Mouse (Mus musculus) heart, adult 2 months (tissue): ENCODE data around the gene Ipmk. TPM values are rescaled to one million over a fixed set of nuclear protein-coding genes. Genes with fewer than 3 reads are reported as not detected.

Experiments
- DNase-seq, 2 experiments: peaks; one replicate each; pipeline ENCODE4 v3.0.0; 2021
- H3K27ac ChIP-seq: fragments of 200-600 bp; 2 replicates; pipeline ENCODE4 v1.8.1; 2022
- H3K27me3 ChIP-seq: fragments of 200-500 bp; 2 replicates; pipeline ENCODE4 v1.6.1; 2012; ENCODE audit warnings: mild to moderate bottlenecking, low read length, inconsistent platforms, mixed read lengths; ENCODE audit not compliant: control insufficient read depth, insufficient read depth
- H3K36me3 ChIP-seq: fragments of 200-500 bp; 2 replicates; pipeline ENCODE4 v1.6.1; 2012; ENCODE audit warnings: low read length, inconsistent platforms; ENCODE audit not compliant: control insufficient read depth, insufficient read depth
- H3K4me1 ChIP-seq: fragments of 200-500 bp; 2 replicates; pipeline ENCODE4 v1.6.1; 2011; ENCODE audit warnings: low read length; ENCODE audit not compliant: control insufficient read depth, insufficient read depth
- H3K4me3 ChIP-seq: fragments of 200-600 bp; 2 replicates; pipeline ENCODE4 v1.8.1; 2022
- H3K79me2 ChIP-seq: fragments of 200-500 bp; replicated peaks from 2 replicates; pipeline ENCODE4 v1.6.1; 2012; ENCODE audit warnings: mild to moderate bottlenecking, inconsistent platforms, low read length, moderate library complexity, mixed read lengths; ENCODE audit not compliant: control insufficient read depth, insufficient read depth
- H3K9ac ChIP-seq: fragments of 200-500 bp; 2 replicates; pipeline ENCODE4 v1.6.1; 2012; ENCODE audit warnings: low read depth, mild to moderate bottlenecking, control low read depth, inconsistent platforms, low read length, mixed read lengths
- CTCF ChIP-seq: fragments of 200-600 bp; IDR thresholded peaks from 2 replicates; pipeline ENCODE4 v1.8.1; 2022; ENCODE audit warnings: antibody characterized with exemption, mild to moderate bottlenecking, moderate library complexity
- EP300 ChIP-seq: fragments of 200-500 bp; IDR thresholded peaks from 2 replicates; pipeline ENCODE4 v1.6.1; 2011; ENCODE audit warnings: low read depth, low read length, control low read depth; ENCODE audit not compliant: insufficient read depth
- POLR2A ChIP-seq: fragments of 200-500 bp; IDR thresholded peaks from 2 replicates; pipeline ENCODE4 v1.6.1; 2011; ENCODE audit warnings: mild to moderate bottlenecking, low read depth, low read length, control low read depth; ENCODE audit not compliant: insufficient read depth
- WGBS: fragments of 180-500 bp; shearing (Covaris S2); methylation state at CpG from one replicate; pipeline ENCODE4 v1.1.7; 2018; 5-methylcytosine and 5-hydroxymethylcytosine counted together
- intact Hi-C: fragments of 180-260 bp; cut with DNase I; formaldehyde crosslinking; loops from one replicate; pipeline ENCODE4 v1.15.1; 2025
- polyA plus RNA-seq: library from polyadenylated mRNA; depleted of rRNA; stranded (reverse); fragments of >200 nt; gene quantifications from 2 replicates; pipeline ENCODE4 v1.2.3, GENCODE M21; 2012
- total RNA-seq, 2 experiments: library from RNA; stranded (reverse); gene quantifications; 2 replicates each; pipeline ENCODE4 v1.2.3; 2021

Ipmk gene
- total and polyA plus RNA-seq, 3 experiments, result 5.0 to 17.9 (median 12.6) TPM

GRCm38 (mm10) chr10:71341290-71341689 is 6.3 kb upstream of the Ipmk start:
- H3K27ac ChIP-seq, result no peak overlapping the region
- DNase-seq, result no peak
- peaks cover 3% of the 10 kb centered on the region for H3K4me1 ChIP-seq
- no peaks in the 10 kb centered on the region for H3K27me3 ChIP-seq
- WGBS, result 96% methylated on average over 9 of the region's 9 CpGs
- no peaks in the 10 kb centered on the region for H3K36me3 ChIP-seq
- H3K79me2 ChIP-seq, result peaks cover 1% of the 10 kb centered on the region; the same call in 1 of the 2 replicates
- no peak overlapping the region for H3K4me3 ChIP-seq
- intact Hi-C loops, result no loop called here
- TF ChIP-seq CTCF (no peak), POLR2A (no peak), EP300 (no peak)
- H3K9ac ChIP-seq, result no peak overlapping the region

- Histone ChIP-seq H3K4me3 (no peak overlapping the region), H3K4me1 (peaks cover 3% of the 10 kb centered on the region), H3K27me3 (no peaks in the 10 kb centered on the region), H3K36me3 (no peaks in the 10 kb centered on the region), H3K79me2 (0 out of 2 replicates have a peak, but pooled peaks cover 1% of the 10 kb centered on the region), H3K9ac (no peak overlapping the region), H3K27ac (no peak overlapping the region)
- intact Hi-C loops, result no loop called here
- DNase-seq, result no peak
- TF ChIP-seq CTCF, result peak; percentile 41
- no peak for TF ChIP-seq POLR2A
- 84% methylated on average over 7 of the region's 7 CpGs for WGBS
Observed at GRCm38 (mm10) chr10:71342030-71342805, 5.3 kb upstream of the Ipmk start.

- H3K4me1 ChIP-seq, result peaks cover 3% of the 10 kb centered on the region
- H3K9ac ChIP-seq, result no peak overlapping the region
- 87% methylated on average over 3 of the region's 3 CpGs for WGBS
- no peak overlapping the region for H3K4me3 ChIP-seq
- no peaks in the 10 kb centered on the region for H3K36me3 ChIP-seq
- no peak overlapping the region for H3K27ac ChIP-seq
- DNase-seq, result no peak
- intact Hi-C loops, result no loop called here
- 0 out of 2 replicates have a peak, but pooled peaks cover 1% of the 10 kb centered on the region for H3K79me2 ChIP-seq
- no peaks in the 10 kb centered on the region for H3K27me3 ChIP-seq
- TF ChIP-seq POLR2A (no peak), EP300 (no peak), CTCF (no peak)
Observed at GRCm38 (mm10) chr10:71343130-71343529, 4.4 kb upstream of the Ipmk start.

DNA sequence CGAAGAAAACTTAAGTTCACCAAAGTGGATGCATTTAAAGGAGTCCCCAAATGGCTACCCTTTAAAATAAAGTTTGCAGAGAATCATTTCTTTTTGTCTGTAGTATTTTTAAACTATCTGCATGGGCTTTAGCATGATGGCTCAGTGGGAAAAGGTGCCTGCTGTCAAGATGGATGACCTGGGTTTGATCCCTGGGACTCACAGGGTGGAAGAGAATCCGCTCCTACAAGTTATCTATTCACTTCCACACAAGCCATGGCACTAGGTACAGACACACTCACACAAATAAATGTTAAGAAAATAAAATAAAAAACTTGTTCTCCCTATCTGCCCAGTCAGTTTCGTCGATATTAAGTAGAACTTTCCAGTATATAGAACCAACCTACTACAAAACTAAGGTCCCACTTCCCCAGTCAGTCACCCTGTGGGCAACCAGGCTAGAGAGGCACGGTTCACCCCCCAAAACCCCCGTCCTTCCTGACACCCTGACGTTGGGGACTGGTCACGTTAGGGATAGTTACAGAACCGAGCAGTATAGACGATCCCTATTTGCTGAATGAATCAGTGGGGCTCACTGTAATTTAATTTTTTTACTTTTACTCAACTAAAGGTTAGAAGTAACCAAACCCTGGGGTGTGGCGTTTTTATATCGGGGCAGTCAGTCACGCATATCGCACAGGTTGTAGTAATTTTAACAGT is 3.8 kb upstream of the Ipmk start:
- H3K79me2 ChIP-seq, result 0 out of 2 replicates have a peak, but pooled peaks cover 3% of the 10 kb centered on the region
- no peak for DNase-seq
- 29% methylated on average over 14 of the region's 14 CpGs for WGBS
- H3K27me3 ChIP-seq, result no peaks in the 10 kb centered on the region
- intact Hi-C loops, result loop anchor here (2.0 kb wide), 1 partner anchor 19 kb away; no protein-coding TSS in a partner anchor
- peaks cover 2% of the 10 kb centered on the region for H3K4me1 ChIP-seq
- no peak for TF ChIP-seq EP300
- no peak for TF ChIP-seq CTCF
- no peak for TF ChIP-seq POLR2A
- H3K9ac ChIP-seq, result peak overlapping the region; percentile 40; the same call in 1 of the 2 replicates
- H3K36me3 ChIP-seq, result no peaks in the 10 kb centered on the region
- H3K4me3 ChIP-seq, result peak overlapping the region; percentile 66
- H3K27ac ChIP-seq, result peak overlapping the region; percentile 93

GRCm38 (mm10) chr10:71344579-71345143 is 2.9 kb upstream of the Ipmk start, which contains the start of gene Cisd1:
Gene Cisd1 (minus strand): TSS chr10:71344954.
- no peaks in the 10 kb centered on the region for H3K36me3 ChIP-seq
- under 1% methylated on average over 60 of the region's 60 CpGs for WGBS
- DNase-seq, result peak; percentile 93 to 98
- 0 out of 2 replicates have a peak, but pooled peaks cover 3% of the 10 kb centered on the region for H3K79me2 ChIP-seq
- H3K27me3 ChIP-seq, result no peaks in the 10 kb centered on the region
- H3K9ac ChIP-seq, result peak within 1 kb of the TSS; percentile 91
- peak within 1 kb of the TSS; percentile 66 for H3K4me3 ChIP-seq
- peak within 1 kb of the TSS; percentile 93 for H3K27ac ChIP-seq
- peaks cover 6% of the 10 kb centered on the region for H3K4me1 ChIP-seq
- intact Hi-C loops, result loop anchor here (2.0 to 5.0 kb wide), 3 partner anchors 18 to 107 kb away; partner anchors contain the start of genes Tfam and Ube2d1
- TF ChIP-seq EP300, result 0 out of 2 replicates have a peak, but pooled peaks have one; percentile 59
- TF ChIP-seq CTCF, result no peak
- peak; percentile 72 for TF ChIP-seq POLR2A
